ENCODE assay signal across 11 mouse cellular contexts in genomic region chr2:34534996-34535395, GRCm38 (mm10).
DNase-seq lines count a peak whose midpoint lies in the region; ATAC-seq and TF ChIP-seq lines count a peak whose summit lies in the region.
"Had no signal": no experiment of that assay in that cellular context is flagged by ENCODE, and none has a peak within 500 bp of the region (broad histone marks: within the 10 kb centered on the region; RNA-seq: fewer than 3 reads in every experiment).

No protein-coding gene starts in this region.

- ATAC-seq in kidney, embryonic 14.5 days (ENCODE audit: low FRiP score, low TSS enrichment), result no peak
- ATAC-seq in hindbrain, postnatal 0 days, result 0 out of 2 replicates have a peak, but pooled peaks have one; percentile 27
- ATAC-seq in megakaryocyte-erythroid progenitor cell, adult 5-6 weeks (replicated peaks; ENCODE audit: low FRiP score, low TSS enrichment, poor library complexity, severe bottlenecking), result no peak

- H3K9ac ChIP-seq in kidney, embryonic 14.5 days (ENCODE audit: low read depth, low read length), result no peak overlapping the region
- no peak overlapping the region for H3K9ac ChIP-seq in hindbrain, postnatal 0 days (replicated peaks; ENCODE audit: low read length)

- no peak overlapping the region for H3K27ac ChIP-seq in kidney, adult 2 months (ENCODE audit: insufficient read depth, low read depth, low read length)
- no peak overlapping the region for H3K27ac ChIP-seq in kidney, embryonic 14.5 days (ENCODE audit: low read depth, low read length)
- no peak overlapping the region for H3K27ac ChIP-seq in hindbrain, postnatal 0 days

- DNase-seq in kidney, adult 2 months, result peak; percentile 38
- peak; percentile 87 for DNase-seq in MN1 (ENCODE audit: low spot score)
- peak; percentile 49 to 69 for DNase-seq in adrenal gland, postnatal 36 days
- DNase-seq in hindbrain, postnatal 0 days (ENCODE audit: low spot score), result peak; percentile 84
- no peak for DNase-seq in testis, postnatal 10 days (ENCODE audit: low spot score)
- DNase-seq in cerebellum, adult 9-10 months, result no peak
- DNase-seq: thymus, postnatal 25 days had no signal

- H3K4me2 ChIP-seq in kidney, embryonic 14.5 days (replicated peaks; ENCODE audit: low read depth, low read length), result no peak overlapping the region
- peak overlapping the region; percentile 30 for H3K4me2 ChIP-seq in hindbrain, postnatal 0 days (ENCODE audit: low read depth, low read length)

- no peaks in the 10 kb centered on the region for H3K9me3 ChIP-seq in kidney, embryonic 14.5 days (ENCODE audit: control insufficient read depth, low read length)
- no peaks in the 10 kb centered on the region for H3K9me3 ChIP-seq in hindbrain, postnatal 0 days (ENCODE audit: low read length)
- H3K9me3 ChIP-seq: megakaryocyte, embryonic 14.5 days had no signal

- no peaks in the 10 kb centered on the region for H3K27me3 ChIP-seq in kidney, adult 2 months (replicated peaks; ENCODE audit: control insufficient read depth, insufficient read depth, low read length)
- no peaks in the 10 kb centered on the region for H3K27me3 ChIP-seq in kidney, embryonic 14.5 days (ENCODE audit: control insufficient read depth, insufficient read depth, low read length)
- no peaks in the 10 kb centered on the region for H3K27me3 ChIP-seq in hindbrain, postnatal 0 days (ENCODE audit: insufficient read depth, low read length)
- H3K27me3 ChIP-seq: megakaryocyte, embryonic 14.5 days had no signal

- no peak overlapping the region for H3K4me3 ChIP-seq in kidney, adult 2 months (ENCODE audit: insufficient read depth, low read depth, low read length)
- no peak overlapping the region for H3K4me3 ChIP-seq in kidney, embryonic 14.5 days (ENCODE audit: low read length)
- H3K4me3 ChIP-seq in hindbrain, postnatal 0 days (ENCODE audit: low read length), result no peak overlapping the region
- H3K4me3 ChIP-seq: erythroblast, embryonic 14.5 days; megakaryocyte, embryonic 14.5 days had no signal

- TF ChIP-seq POLR2A in kidney, adult 2 months (IDR thresholded peaks at IDR 0.05; ENCODE audit: low read depth, low read length), result no peak

- no peak for TF ChIP-seq CTCF in kidney, adult 2 months (conservative IDR thresholded peaks at IDR 0.05; ENCODE audit: insufficient read depth, insufficient read length, low read depth, low read length)
- no peak for TF ChIP-seq CTCF in hindbrain, postnatal 0 days (IDR thresholded peaks at IDR 0.05; ENCODE audit: low read depth)

- no peaks in the 10 kb centered on the region; the same call in 1 of the 2 replicates for H3K36me3 ChIP-seq in kidney, adult 2 months (ENCODE audit: control insufficient read depth, insufficient read depth, low read length)
- 0 out of 2 replicates have a peak, but pooled peaks cover 2% of the 10 kb centered on the region for H3K36me3 ChIP-seq in kidney, embryonic 14.5 days (ENCODE audit: control insufficient read depth, insufficient read depth, low read length)
- H3K36me3 ChIP-seq in hindbrain, postnatal 0 days (ENCODE audit: insufficient read depth, low read length), result peaks cover 4% of the 10 kb centered on the region; the same call in 1 of the 2 replicates

- 53% methylated on average over 12 of the region's 12 CpGs for WGBS in kidney, adult 2 months
- 70% methylated on average over 12 of the region's 12 CpGs for WGBS in kidney, embryonic 14.5 days
- 21% methylated on average over 12 of the region's 12 CpGs for WGBS in hindbrain, postnatal 0 days

- H3K4me1 ChIP-seq in kidney, adult 2 months (ENCODE audit: control insufficient read depth, insufficient read depth, low read length), result peaks cover 4% of the 10 kb centered on the region; the same call in 1 of the 2 replicates
- H3K4me1 ChIP-seq in kidney, embryonic 14.5 days (ENCODE audit: control insufficient read depth, insufficient read depth, low read length), result 0 out of 2 replicates have a peak, but pooled peaks cover 2% of the 10 kb centered on the region
- H3K4me1 ChIP-seq in hindbrain, postnatal 0 days (ENCODE audit: insufficient read depth, low read length), result peaks cover 6% of the 10 kb centered on the region; the same call in 1 of the 2 replicates

Comparison
In these comparisons a context has a peak if more than half of its experiments do, and no peak if none do; other contexts are left out.
1. DNase-seq: peak in kidney, adult 2 months (single experiment), MN1 (single experiment), adrenal gland, postnatal 36 days (2 of 2) and hindbrain, postnatal 0 days (single experiment); none in testis, postnatal 10 days (single experiment) and cerebellum, adult 9-10 months (single experiment).